Mouse (Mus musculus) Muller cell, postnatal 12 days (primary cell): ENCODE results near the gene Spin2e.
"Not testable (repeated sequence)": the region's sequence is repeated elsewhere in the genome, so short reads cannot be mapped to it uniquely, and the experiment has no call there.

Experiments used
- DNase-seq: peaks from one replicate; pipeline ENCODE4 v3.0.0-alpha.2; 2015; ENCODE audit errors: inconsistent ontology term

The Spin2e gene

DNA sequence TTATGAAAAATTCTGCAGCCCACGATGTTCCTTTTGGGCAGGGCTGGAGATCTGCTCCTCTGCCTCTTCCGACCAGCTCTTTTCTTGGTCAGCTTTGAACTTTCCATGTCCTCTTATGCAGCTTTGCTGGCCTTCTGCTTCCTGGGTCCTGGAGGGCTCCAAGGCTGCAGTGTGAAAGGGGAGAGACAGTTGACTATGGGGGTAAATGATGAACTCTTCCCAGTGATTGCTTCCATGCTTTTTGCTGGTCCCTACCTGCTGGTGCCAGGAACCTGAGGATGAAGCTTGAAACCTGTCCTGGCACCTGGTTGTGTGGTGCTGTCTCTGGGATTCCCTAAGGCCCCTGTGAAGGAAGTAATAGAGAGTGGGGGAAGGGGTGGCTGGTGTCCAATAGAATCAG lies at the start of gene Spin2e:
Gene Spin2e, minus strand, starts transcription at position 101 of the 400 bp plus-strand sequence.
- not testable (repeated sequence) for DNase-seq

DNA sequence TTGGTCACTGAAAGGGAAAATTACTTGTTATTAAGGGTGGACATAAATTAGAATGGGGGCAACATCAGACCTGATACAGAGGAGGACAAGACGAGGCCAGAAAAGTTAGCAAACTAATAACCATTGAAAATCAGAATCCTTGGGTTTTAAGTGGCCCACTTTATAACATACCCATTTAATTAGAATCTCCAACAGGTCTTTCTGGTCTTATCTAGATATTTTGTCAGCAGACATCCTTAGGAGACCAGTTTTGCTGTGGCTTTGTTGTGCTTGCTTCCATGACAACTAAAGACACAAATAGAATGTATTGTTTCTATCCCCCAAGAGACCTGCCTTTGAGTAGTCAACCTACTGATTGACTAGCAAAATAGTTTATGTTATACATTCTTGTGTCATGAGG lies 44.5 kb downstream of the Spin2e start, which contains the start of gene Gm21883:
Gene Gm21883, minus strand, starts transcription at position 101 of the 400 bp plus-strand sequence.
- not testable (repeated sequence) for DNase-seq
